Mouse (Mus musculus): ENCODE measurements around the gene Avl9. TPM values are rescaled to one million over a fixed set of nuclear protein-coding genes. Genes with fewer than 3 reads are reported as not detected.
A peak's percentile ranks its signal among the peaks of the same experiment; 100 is the strongest.

Avl9 gene
- polyA plus RNA-seq (2015; fragmentation: Nextera tagmentation; extraction: Ambion mirVana): 7.5 and 8.1 TPM in 2 replicates

GRCm38 (mm10) chr6:56714574-56715269 lies at the start of gene Avl9:
Gene Avl9, plus strand, starts transcription at chr6:56714899.
- WGBS: under 1% methylated on average over 52 of the region's 64 CpGs
- Histone ChIP-seq H3K27ac (replicated peaks) (peak within 1 kb of the TSS; percentile 98), H3K36me3 (ENCODE audit: control insufficient read depth, insufficient read depth, low read length) (no peaks in the 10 kb centered on the region)

DNA sequence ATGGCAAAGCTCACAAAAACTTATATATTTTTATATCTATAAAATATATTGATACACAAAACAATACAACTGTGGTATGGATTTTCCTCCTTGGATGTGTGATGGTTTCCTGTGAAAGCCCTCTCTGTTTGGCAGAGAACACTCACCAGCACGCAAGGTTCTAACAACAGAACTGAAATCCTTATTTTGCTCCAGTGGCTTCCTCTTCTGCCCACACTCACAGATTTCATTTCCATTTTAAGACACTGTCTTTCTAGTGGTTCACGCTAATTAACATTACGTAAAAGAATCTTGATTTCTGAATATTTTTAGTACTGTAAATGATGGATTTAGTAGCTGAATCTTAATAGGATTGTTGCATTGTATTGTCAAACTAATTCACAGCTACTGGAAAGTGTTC lies 26.5 kb upstream of the Avl9 start:
- H3K9ac ChIP-seq (ENCODE audit: low read length): no peak overlapping the region
- ATAC-seq (ENCODE audit: low FRiP score, low TSS enrichment) (no peak), DNase-seq (ENCODE audit: low spot score) (no peak)
- TF ChIP-seq CTCF (IDR thresholded peaks at IDR 0.05; ENCODE audit: low read depth) (no peak), EP300 (optimal IDR thresholded peaks at IDR 0.05) (no peak)
- no peak overlapping the region for H3K4me2 ChIP-seq (replicated peaks; ENCODE audit: low read depth)
- H3K9me3 ChIP-seq (ENCODE audit: control insufficient read depth, low read length): no peaks in the 10 kb centered on the region
- WGBS: 91% methylated on average over 3 of the region's 3 CpGs
- no peak overlapping the region for H3K27ac ChIP-seq (replicated peaks)
- H3K36me3 ChIP-seq (ENCODE audit: control insufficient read depth, insufficient read depth, low read length): no peaks in the 10 kb centered on the region
- no peaks in the 10 kb centered on the region for H3K27me3 ChIP-seq (ENCODE audit: control insufficient read depth, insufficient read depth, low read length)
- H3K4me3 ChIP-seq (ENCODE audit: low read depth, low read length): no peak overlapping the region
- no peaks in the 10 kb centered on the region for H3K4me1 ChIP-seq (replicated peaks; ENCODE audit: control insufficient read depth, insufficient read depth)

More at GRCm38 (mm10) chr6:56714574-56715269, at the start of gene Avl9:
- peak; percentile 99 for DNase-seq (ENCODE audit: low spot score)
- ATAC-seq (ENCODE audit: low FRiP score, low TSS enrichment): peak; percentile 99
- H3K27me3 ChIP-seq (ENCODE audit: control insufficient read depth, insufficient read depth, low read length): no peaks in the 10 kb centered on the region
- TF ChIP-seq EP300 (optimal IDR thresholded peaks at IDR 0.05) (no peak), CTCF (IDR thresholded peaks at IDR 0.05; ENCODE audit: low read depth) (peak; percentile 81)
- H3K4me1 ChIP-seq (replicated peaks; ENCODE audit: control insufficient read depth, insufficient read depth): no peaks in the 10 kb centered on the region
- no peaks in the 10 kb centered on the region for H3K9me3 ChIP-seq (ENCODE audit: control insufficient read depth, low read length)
- peak within 1 kb of the TSS; percentile 56 for H3K4me2 ChIP-seq (replicated peaks; ENCODE audit: low read depth)
- peak within 1 kb of the TSS; percentile 81 for H3K9ac ChIP-seq (ENCODE audit: low read length)
- H3K4me3 ChIP-seq (ENCODE audit: low read depth, low read length): peak within 1 kb of the TSS; percentile 85

DNA sequence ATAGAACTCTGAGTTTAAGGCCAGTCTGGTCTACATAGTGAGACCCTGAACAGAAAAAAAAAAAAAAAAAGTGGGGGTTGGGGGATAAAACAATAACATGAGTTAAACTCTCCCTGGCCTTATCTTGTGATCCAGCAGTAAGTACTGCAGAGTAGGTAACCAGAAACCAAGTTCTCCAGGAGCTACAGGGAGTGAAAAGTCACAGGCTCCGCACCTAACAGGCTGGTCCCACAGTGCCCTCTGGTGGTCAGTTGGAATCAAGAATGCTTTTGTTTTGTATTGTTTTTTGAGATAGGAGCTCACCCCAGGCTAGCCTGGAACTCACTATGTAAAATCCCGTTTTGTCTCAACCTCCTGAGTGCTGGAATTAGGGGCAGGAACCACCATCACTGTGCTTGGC lies 23.5 kb upstream of the Avl9 start:
- Histone ChIP-seq H3K27me3 (ENCODE audit: control insufficient read depth, insufficient read depth, low read length) (no peaks in the 10 kb centered on the region), H3K27ac (replicated peaks) (no peak overlapping the region), H3K4me1 (replicated peaks; ENCODE audit: control insufficient read depth, insufficient read depth) (no peaks in the 10 kb centered on the region), H3K4me3 (ENCODE audit: low read depth, low read length) (no peak overlapping the region), H3K9ac (ENCODE audit: low read length) (no peak overlapping the region), H3K36me3 (ENCODE audit: control insufficient read depth, insufficient read depth, low read length) (no peaks in the 10 kb centered on the region), H3K9me3 (ENCODE audit: control insufficient read depth, low read length) (no peaks in the 10 kb centered on the region), H3K4me2 (replicated peaks; ENCODE audit: low read depth) (no peak overlapping the region)
- TF ChIP-seq EP300 (optimal IDR thresholded peaks at IDR 0.05): no peak
- TF ChIP-seq CTCF (IDR thresholded peaks at IDR 0.05; ENCODE audit: low read depth): peak; percentile 90
- ATAC-seq (ENCODE audit: low FRiP score, low TSS enrichment) (peak; percentile 64; the same call in 1 of the 2 replicates), DNase-seq (ENCODE audit: low spot score) (peak; percentile 74)
- WGBS: 5% methylated on average over 2 of the region's 2 CpGs

DNA sequence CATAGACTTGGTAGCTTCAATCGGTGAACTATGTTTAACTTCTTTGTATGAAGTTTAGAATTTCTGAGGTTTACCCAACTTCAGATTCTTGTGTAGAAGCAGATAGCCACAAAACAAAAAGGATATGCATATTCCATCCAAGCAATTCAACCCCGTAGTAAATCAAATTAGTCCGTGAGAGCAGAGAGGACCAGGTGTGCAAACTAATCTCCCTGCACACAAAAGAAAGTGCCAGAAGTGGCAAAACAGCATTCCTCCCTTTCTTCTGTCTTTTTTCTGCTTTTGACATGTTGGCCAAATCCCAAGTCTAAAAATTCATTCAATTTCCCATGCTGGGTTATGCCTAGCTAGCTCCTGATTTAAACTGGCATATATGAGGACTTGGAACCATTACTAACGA lies 22.3 kb upstream of the Avl9 start:
- H3K4me1 ChIP-seq (replicated peaks; ENCODE audit: control insufficient read depth, insufficient read depth): no peaks in the 10 kb centered on the region
- DNase-seq (ENCODE audit: low spot score) (no peak), ATAC-seq (ENCODE audit: low FRiP score, low TSS enrichment) (no peak)
- H3K9ac ChIP-seq (ENCODE audit: low read length): no peak overlapping the region
- H3K36me3 ChIP-seq (ENCODE audit: control insufficient read depth, insufficient read depth, low read length): no peaks in the 10 kb centered on the region
- WGBS: 57% methylated on average over 4 of the region's 4 CpGs
- H3K4me2 ChIP-seq (replicated peaks; ENCODE audit: low read depth): no peak overlapping the region
- H3K27ac ChIP-seq (replicated peaks): 0 out of 2 replicates have a peak overlapping the region, but pooled peaks have one; percentile 20
- TF ChIP-seq EP300 (optimal IDR thresholded peaks at IDR 0.05): no peak
- no peak for TF ChIP-seq CTCF (IDR thresholded peaks at IDR 0.05; ENCODE audit: low read depth)
- H3K27me3 ChIP-seq (ENCODE audit: control insufficient read depth, insufficient read depth, low read length): no peaks in the 10 kb centered on the region
- H3K9me3 ChIP-seq (ENCODE audit: control insufficient read depth, low read length): no peaks in the 10 kb centered on the region
- H3K4me3 ChIP-seq (ENCODE audit: low read depth, low read length): no peak overlapping the region

GRCm38 (mm10) chr6:56703931-56704900 lies 10.5 kb upstream of the Avl9 start, which contains the start of gene Lsm5:
Gene Lsm5, minus strand, starts transcription at chr6:56704710.
- Histone ChIP-seq H3K4me2 (replicated peaks; ENCODE audit: low read depth) (peak within 1 kb of the TSS; percentile 74), H3K36me3 (ENCODE audit: control insufficient read depth, insufficient read depth, low read length) (no peaks in the 10 kb centered on the region; the same call in 1 of the 2 replicates), H3K9me3 (ENCODE audit: control insufficient read depth, low read length) (no peaks in the 10 kb centered on the region), H3K9ac (ENCODE audit: low read length) (peak within 1 kb of the TSS; percentile 62), H3K4me3 (ENCODE audit: low read depth, low read length) (peak within 1 kb of the TSS; percentile 64), H3K4me1 (replicated peaks; ENCODE audit: control insufficient read depth, insufficient read depth) (no peaks in the 10 kb centered on the region), H3K27ac (replicated peaks) (no peak within 1 kb of the TSS), H3K27me3 (ENCODE audit: control insufficient read depth, insufficient read depth, low read length) (no peaks in the 10 kb centered on the region)
- TF ChIP-seq CTCF (IDR thresholded peaks at IDR 0.05; ENCODE audit: low read depth) (peak; percentile 14; the same call in 1 of the 2 replicates), EP300 (optimal IDR thresholded peaks at IDR 0.05) (no peak)
- under 1% methylated on average over 46 of the region's 46 CpGs for WGBS
- DNase-seq (ENCODE audit: low spot score): peak; percentile 86
- ATAC-seq (ENCODE audit: low FRiP score, low TSS enrichment): peak; percentile 93
